Mouse (Mus musculus) embryonic fibroblast, embryonic 13.5 days (primary cell): Measurements from ENCODE around the gene Mcrs1.
A peak's percentile ranks its signal among the peaks of the same experiment; 100 is the strongest.

Experiments used
- CTCF ChIP-seq: IDR thresholded peaks from 2 replicates; pipeline ENCODE4 v1.5.1; 2011; ENCODE audit warnings: mild to moderate bottlenecking, control low read depth, low read length, moderate library complexity, borderline replicate concordance; ENCODE audit not compliant: insufficient read depth
- POLR2A ChIP-seq: IDR thresholded peaks from 2 replicates; pipeline ENCODE4 v1.6.1; 2011; ENCODE audit warnings: low read depth, mild to moderate bottlenecking, control low read depth, low read length, moderate library complexity

DNA sequence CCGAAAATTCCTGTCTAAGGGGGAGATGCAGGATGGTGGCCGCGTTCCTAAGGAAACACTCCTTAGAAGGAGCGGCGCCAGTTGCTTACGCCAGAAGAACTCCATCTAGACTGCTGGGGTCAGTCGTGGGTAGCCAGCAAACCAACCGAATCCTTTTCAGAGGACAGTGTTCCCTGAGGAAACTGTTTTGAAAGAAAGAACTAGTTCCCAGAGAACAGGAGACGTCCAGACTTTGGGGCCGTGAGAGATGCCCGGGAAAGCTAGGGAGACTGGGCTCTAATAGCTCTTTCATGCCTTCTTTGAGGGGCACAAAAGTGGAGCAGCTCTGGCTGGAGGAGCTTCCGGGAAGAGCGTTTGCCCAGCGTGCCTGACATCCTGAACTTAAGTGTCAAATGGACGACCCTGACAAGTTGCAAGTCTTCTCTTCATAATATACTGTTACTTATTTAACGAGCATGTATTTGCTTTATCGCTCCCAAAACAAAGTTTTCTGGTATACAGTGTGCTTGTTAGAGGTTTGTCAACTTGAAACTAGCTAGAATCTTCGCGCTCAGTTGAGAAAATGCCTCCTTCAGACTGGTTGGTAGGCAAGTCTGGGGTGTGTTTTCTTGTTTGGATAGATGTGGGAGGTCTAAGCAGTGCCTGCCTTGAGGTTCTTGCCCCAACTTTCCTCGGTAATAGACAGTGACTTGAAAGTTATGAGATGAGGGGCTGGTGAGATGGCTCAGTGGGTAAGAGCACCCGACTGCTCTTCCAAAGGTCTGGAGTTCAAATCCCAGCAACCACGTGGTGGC lies 817 bp upstream of the Mcrs1 start:
- TF ChIP-seq CTCF (no peak), POLR2A (peak; percentile 56; the same call in 1 of the 2 replicates)
